Mouse (Mus musculus) heart, adult 2 months (tissue): ENCODE results near the gene Gipc2.

Source experiments
- CTCF ChIP-seq: fragments of 200-600 bp; IDR thresholded peaks from 2 replicates; pipeline ENCODE4 v1.8.1; 2022; ENCODE audit warnings: antibody characterized with exemption, mild to moderate bottlenecking, moderate library complexity
- EP300 ChIP-seq: fragments of 200-500 bp; IDR thresholded peaks from 2 replicates; pipeline ENCODE4 v1.6.1; 2011; ENCODE audit warnings: low read depth, low read length, control low read depth; ENCODE audit not compliant: insufficient read depth
- POLR2A ChIP-seq: fragments of 200-500 bp; IDR thresholded peaks from 2 replicates; pipeline ENCODE4 v1.6.1; 2011; ENCODE audit warnings: mild to moderate bottlenecking, low read depth, low read length, control low read depth; ENCODE audit not compliant: insufficient read depth

- TF ChIP-seq POLR2A = no peak
- TF ChIP-seq EP300 = no peak
- no peak for TF ChIP-seq CTCF
Observed at GRCm38 (mm10) chr3:152108003-152108395, 58.0 kb downstream of the Gipc2 start.
